Mouse (Mus musculus): Measurements from ENCODE around the gene Fosb. TPM values are rescaled to one million over a fixed set of nuclear protein-coding genes. Genes with fewer than 3 reads are reported as not detected.

Fosb gene
- polyA plus RNA-seq, 2 experiments: 0.14 to 0.69 TPM

GRCm38 (mm10) chr7:19279581-19280114 is 30.2 kb downstream of the Fosb start, which contains the start of gene Ppm1n:
TSS of gene Ppm1n (minus strand) at chr7:19280064.
- Histone ChIP-seq H3K4me2 (replicated peaks; ENCODE audit: low read depth, low read length, severe bottlenecking) (peak within 1 kb of the TSS; percentile 25; the same call in 1 of the 2 replicates), H3K4me1 (ENCODE audit: control insufficient read depth, insufficient read depth, low read length) (peaks cover 5% of the 10 kb centered on the region; the same call in 1 of the 2 replicates), H3K9me3 (ENCODE audit: control insufficient read depth, low read length) (no peaks in the 10 kb centered on the region), H3K27me3 (ENCODE audit: control insufficient read depth, insufficient read depth, low read length) (peaks cover 37% of the 10 kb centered on the region), H3K27ac (replicated peaks; ENCODE audit: low read depth, low read length) (no peak within 1 kb of the TSS), H3K36me3 (ENCODE audit: control insufficient read depth, insufficient read depth, low read length) (no peaks in the 10 kb centered on the region), H3K4me3 (replicated peaks; ENCODE audit: low read length) (peak within 1 kb of the TSS; percentile 19), H3K9ac (ENCODE audit: low read depth, low read length, severe bottlenecking) (no peak within 1 kb of the TSS)
- no peak for TF ChIP-seq POLR2A (IDR thresholded peaks at IDR 0.05; ENCODE audit: borderline replicate concordance, extremely low read depth, insufficient read depth, insufficient read length)
- no peak for DNase-seq (ENCODE audit: low spot score)
- WGBS: 2% methylated on average over 35 of the region's 46 CpGs
- ATAC-seq (ENCODE audit: low FRiP score, low read depth): no peak

GRCm38 (mm10) chr7:19279052-19279451 is 30.8 kb downstream of the Fosb start:
- ATAC-seq (ENCODE audit: low FRiP score, low read depth) (no peak), DNase-seq (ENCODE audit: low spot score) (no peak)
- Histone ChIP-seq H3K27me3 (ENCODE audit: control insufficient read depth, insufficient read depth, low read length) (peaks cover 37% of the 10 kb centered on the region), H3K4me3 (replicated peaks; ENCODE audit: low read length) (peak overlapping the region; percentile 19; the same call in 1 of the 2 replicates), H3K36me3 (ENCODE audit: control insufficient read depth, insufficient read depth, low read length) (no peaks in the 10 kb centered on the region), H3K27ac (replicated peaks; ENCODE audit: low read depth, low read length) (no peak overlapping the region), H3K4me1 (ENCODE audit: control insufficient read depth, insufficient read depth, low read length) (peaks cover 5% of the 10 kb centered on the region; the same call in 1 of the 2 replicates), H3K4me2 (replicated peaks; ENCODE audit: low read depth, low read length, severe bottlenecking) (peak overlapping the region; percentile 25; the same call in 1 of the 2 replicates), H3K9me3 (ENCODE audit: control insufficient read depth, low read length) (no peaks in the 10 kb centered on the region), H3K9ac (ENCODE audit: low read depth, low read length, severe bottlenecking) (no peak overlapping the region)
- WGBS: 2% methylated on average over 29 of the region's 34 CpGs
- no peak for TF ChIP-seq POLR2A (IDR thresholded peaks at IDR 0.05; ENCODE audit: borderline replicate concordance, extremely low read depth, insufficient read depth, insufficient read length)

DNA sequence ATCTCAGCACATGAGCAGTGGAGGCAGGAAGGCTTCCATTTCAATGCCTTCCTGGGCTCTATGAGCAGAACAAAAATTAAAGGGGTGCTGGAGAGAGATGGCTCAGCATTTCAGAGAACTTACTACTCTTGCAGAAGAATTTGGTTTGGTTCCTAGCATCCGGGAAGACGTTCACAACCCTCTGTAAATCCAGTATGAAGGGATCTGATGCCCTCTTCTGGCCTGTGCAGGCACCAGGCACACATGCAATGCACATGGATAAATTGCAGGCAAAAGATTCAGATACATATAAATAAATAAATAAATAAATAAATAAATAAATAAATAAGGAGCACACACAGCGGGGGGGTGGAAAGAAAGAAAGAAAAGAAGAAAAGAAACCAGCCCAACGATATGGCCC is 33.6 kb downstream of the Fosb start:
- H3K9me3 ChIP-seq (ENCODE audit: control insufficient read depth, low read length): no peaks in the 10 kb centered on the region
- TF ChIP-seq POLR2A (IDR thresholded peaks at IDR 0.05; ENCODE audit: borderline replicate concordance, extremely low read depth, insufficient read depth, insufficient read length): no peak
- H3K36me3 ChIP-seq (ENCODE audit: control insufficient read depth, insufficient read depth, low read length): no peaks in the 10 kb centered on the region
- no peak overlapping the region for H3K4me3 ChIP-seq (replicated peaks; ENCODE audit: low read length)
- no peaks in the 10 kb centered on the region for H3K4me1 ChIP-seq (ENCODE audit: control insufficient read depth, insufficient read depth, low read length)
- 50% methylated on average over 4 of the region's 4 CpGs for WGBS
- no peak overlapping the region for H3K27ac ChIP-seq (replicated peaks; ENCODE audit: low read depth, low read length)
- H3K4me2 ChIP-seq (replicated peaks; ENCODE audit: low read depth, low read length, severe bottlenecking): no peak overlapping the region
- H3K27me3 ChIP-seq (ENCODE audit: control insufficient read depth, insufficient read depth, low read length): peaks cover 36% of the 10 kb centered on the region
- ATAC-seq (ENCODE audit: low FRiP score, low read depth): no peak
- no peak overlapping the region for H3K9ac ChIP-seq (ENCODE audit: low read depth, low read length, severe bottlenecking)
- no peak for DNase-seq (ENCODE audit: low spot score)

- peak overlapping the region; percentile 77 for H3K9ac ChIP-seq (ENCODE audit: low read depth, low read length, severe bottlenecking)
- H3K4me1 ChIP-seq (ENCODE audit: control insufficient read depth, insufficient read depth, low read length): peaks cover 18% of the 10 kb centered on the region
- peaks cover 7% of the 10 kb centered on the region for H3K36me3 ChIP-seq (ENCODE audit: control insufficient read depth, insufficient read depth, low read length)
- no peaks in the 10 kb centered on the region for H3K9me3 ChIP-seq (ENCODE audit: control insufficient read depth, low read length)
- no peaks in the 10 kb centered on the region for H3K27me3 ChIP-seq (ENCODE audit: control insufficient read depth, insufficient read depth, low read length)
- ATAC-seq (ENCODE audit: low FRiP score, low read depth) (peak; percentile 82), DNase-seq (ENCODE audit: low spot score) (peak; percentile 80)
- peak overlapping the region; percentile 92 for H3K4me3 ChIP-seq (replicated peaks; ENCODE audit: low read length)
- TF ChIP-seq POLR2A (IDR thresholded peaks at IDR 0.05; ENCODE audit: borderline replicate concordance, extremely low read depth, insufficient read depth, insufficient read length): 0 out of 2 replicates have a peak, but pooled peaks have one; percentile 16
- H3K27ac ChIP-seq (replicated peaks; ENCODE audit: low read depth, low read length): peak overlapping the region; percentile 76
- WGBS: under 1% methylated on average over 34 of the region's 36 CpGs
- peak overlapping the region; percentile 97 for H3K4me2 ChIP-seq (replicated peaks; ENCODE audit: low read depth, low read length, severe bottlenecking)
Observed at GRCm38 (mm10) chr7:19272173-19272764, 37.6 kb downstream of the Fosb start.

DNA sequence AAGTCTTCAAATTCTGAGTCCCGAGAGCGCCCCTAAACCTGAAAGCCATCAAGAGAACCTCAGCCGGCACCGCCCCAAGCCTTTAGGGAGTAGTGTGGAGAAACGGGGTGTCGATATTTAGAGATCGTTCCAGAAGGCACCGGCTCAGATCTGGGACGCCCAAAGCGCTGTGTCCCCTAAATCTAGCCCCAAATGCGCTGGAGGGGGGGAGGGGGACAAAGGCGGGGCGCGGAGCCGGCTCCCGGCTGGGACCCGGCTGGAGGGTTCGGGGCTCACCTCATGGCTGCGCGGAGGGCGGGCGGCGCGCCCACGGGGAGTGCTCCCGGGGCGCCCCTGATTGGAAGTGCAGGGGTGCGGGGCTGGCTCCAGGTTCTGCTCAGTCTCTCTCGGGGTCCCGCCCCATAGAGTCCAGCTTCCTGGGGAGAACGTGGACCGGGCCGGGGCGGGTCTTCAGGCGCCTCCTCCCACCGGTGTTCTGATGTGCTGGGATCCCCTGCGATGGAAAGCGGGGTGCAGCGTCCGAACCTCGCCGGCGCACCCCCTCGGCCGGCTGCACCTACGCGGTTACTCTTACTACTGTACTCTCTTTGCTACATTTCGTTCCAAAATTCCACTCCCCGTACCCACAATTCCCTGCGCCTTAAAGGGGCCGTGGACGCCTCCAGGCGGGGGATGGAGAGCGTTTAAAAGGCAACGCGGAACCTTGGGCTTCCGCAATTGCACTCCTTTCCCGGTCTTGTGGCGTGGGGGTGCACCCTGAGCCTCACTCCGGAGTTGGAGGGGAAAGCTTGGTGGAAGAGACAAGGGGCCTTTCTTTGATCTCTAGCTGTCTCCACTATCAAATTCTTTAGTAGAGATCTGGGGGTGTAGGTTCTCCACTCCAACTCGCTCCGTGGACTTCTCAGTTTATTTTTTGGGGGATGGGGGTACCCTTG is 38.3 kb downstream of the Fosb start, which contains the start of gene Vasp:
Gene Vasp (minus strand): TSS at position 580 of the 935 bp plus-strand sequence.
- no peaks in the 10 kb centered on the region for H3K9me3 ChIP-seq (ENCODE audit: control insufficient read depth, low read length)
- H3K36me3 ChIP-seq (ENCODE audit: control insufficient read depth, insufficient read depth, low read length): peaks cover 11% of the 10 kb centered on the region
- H3K4me2 ChIP-seq (replicated peaks; ENCODE audit: low read depth, low read length, severe bottlenecking): peak within 1 kb of the TSS; percentile 97
- peaks cover 18% of the 10 kb centered on the region for H3K4me1 ChIP-seq (ENCODE audit: control insufficient read depth, insufficient read depth, low read length)
- H3K27ac ChIP-seq (replicated peaks; ENCODE audit: low read depth, low read length): peak within 1 kb of the TSS; percentile 76
- H3K27me3 ChIP-seq (ENCODE audit: control insufficient read depth, insufficient read depth, low read length): no peaks in the 10 kb centered on the region
- under 1% methylated on average over 52 of the region's 62 CpGs for WGBS
- DNase-seq (ENCODE audit: low spot score) (peak; percentile 86), ATAC-seq (ENCODE audit: low FRiP score, low read depth) (peak; percentile 84)
- H3K4me3 ChIP-seq (replicated peaks; ENCODE audit: low read length): peak within 1 kb of the TSS; percentile 92
- TF ChIP-seq POLR2A (IDR thresholded peaks at IDR 0.05; ENCODE audit: borderline replicate concordance, extremely low read depth, insufficient read depth, insufficient read length): peak; percentile 58; the same call in 1 of the 2 replicates
- peak within 1 kb of the TSS; percentile 77 for H3K9ac ChIP-seq (ENCODE audit: low read depth, low read length, severe bottlenecking)
